Mouse (Mus musculus) ES-Bruce4 (cell line): ENCODE data around the gene Dlg4.

ENCODE experiments used
- CTCF ChIP-seq: IDR thresholded peaks from one replicate; pipeline ENCODE4 v1.8.1; 2011; ENCODE audit warnings: low read depth, low read length
- POLR2A ChIP-seq: IDR thresholded peaks from one replicate; pipeline ENCODE4 v1.8.1; 2011; ENCODE audit warnings: low read length; ENCODE audit not compliant: insufficient read depth

DNA sequence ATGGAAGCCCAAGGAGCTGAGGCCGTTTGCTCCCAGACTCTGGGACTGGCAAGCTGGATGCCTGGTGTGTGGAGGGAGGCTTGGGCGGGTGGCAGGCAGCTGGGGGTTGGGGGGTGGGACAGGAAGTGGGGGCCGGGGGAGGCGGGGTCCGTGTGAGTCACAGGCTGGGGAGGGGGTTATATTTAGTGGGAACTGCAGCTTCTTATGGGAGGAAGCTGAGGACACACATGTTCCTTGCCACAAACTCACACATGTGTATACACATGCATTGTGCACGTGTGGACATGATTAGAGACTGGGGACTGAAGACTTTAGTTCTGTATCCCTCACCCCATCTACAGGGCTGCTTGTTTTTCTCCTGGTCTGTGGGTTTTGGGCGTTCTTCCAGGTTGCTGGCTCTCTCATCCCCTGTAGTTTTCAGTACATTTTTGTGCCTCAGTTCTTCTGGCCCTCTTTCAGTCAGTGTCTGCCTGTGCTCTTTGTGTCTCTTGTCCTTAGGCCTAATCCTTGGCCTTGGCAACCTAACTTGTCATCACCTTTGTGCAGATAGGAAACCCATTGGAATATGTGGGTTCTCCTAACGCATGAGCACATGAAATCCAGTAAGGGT, 3.4 kb downstream of the Dlg4 start:
- TF ChIP-seq CTCF (no peak), POLR2A (no peak)
